Mouse (Mus musculus): ENCODE measurements around the gene Espl1.

DNA sequence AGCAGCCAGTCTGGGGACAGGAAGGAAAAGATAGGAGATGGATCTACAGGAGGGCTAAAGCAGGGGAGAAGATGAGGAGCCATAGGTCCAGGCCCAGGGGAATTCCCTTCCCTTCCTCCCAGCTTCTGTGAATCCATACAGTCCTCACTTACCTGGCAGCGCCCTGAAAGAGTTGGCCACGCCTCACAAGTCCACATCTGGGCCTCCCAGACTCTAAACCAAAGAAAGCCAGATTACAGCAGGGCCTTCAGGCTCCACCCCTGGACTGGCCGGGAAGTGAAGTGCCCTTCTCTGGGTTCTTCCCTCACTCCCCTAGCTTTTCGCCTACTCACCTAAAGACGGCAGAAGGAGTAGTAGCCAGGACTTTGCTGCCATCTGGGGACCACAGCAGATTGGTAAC lies 43.5 kb downstream of the Espl1 start:
- TF ChIP-seq POLR2A (IDR thresholded peaks at IDR 0.05; ENCODE audit: control insufficient read depth, low read depth, low read length) (no peak), CTCF (IDR thresholded peaks at IDR 0.05; ENCODE audit: control insufficient read depth, insufficient read depth, insufficient replicate concordance, low read depth, low read length) (no peak)

Data from testis, adult 2 months (tissue).